Mouse (Mus musculus): ENCODE data around the gene Ube2l3.

DNA sequence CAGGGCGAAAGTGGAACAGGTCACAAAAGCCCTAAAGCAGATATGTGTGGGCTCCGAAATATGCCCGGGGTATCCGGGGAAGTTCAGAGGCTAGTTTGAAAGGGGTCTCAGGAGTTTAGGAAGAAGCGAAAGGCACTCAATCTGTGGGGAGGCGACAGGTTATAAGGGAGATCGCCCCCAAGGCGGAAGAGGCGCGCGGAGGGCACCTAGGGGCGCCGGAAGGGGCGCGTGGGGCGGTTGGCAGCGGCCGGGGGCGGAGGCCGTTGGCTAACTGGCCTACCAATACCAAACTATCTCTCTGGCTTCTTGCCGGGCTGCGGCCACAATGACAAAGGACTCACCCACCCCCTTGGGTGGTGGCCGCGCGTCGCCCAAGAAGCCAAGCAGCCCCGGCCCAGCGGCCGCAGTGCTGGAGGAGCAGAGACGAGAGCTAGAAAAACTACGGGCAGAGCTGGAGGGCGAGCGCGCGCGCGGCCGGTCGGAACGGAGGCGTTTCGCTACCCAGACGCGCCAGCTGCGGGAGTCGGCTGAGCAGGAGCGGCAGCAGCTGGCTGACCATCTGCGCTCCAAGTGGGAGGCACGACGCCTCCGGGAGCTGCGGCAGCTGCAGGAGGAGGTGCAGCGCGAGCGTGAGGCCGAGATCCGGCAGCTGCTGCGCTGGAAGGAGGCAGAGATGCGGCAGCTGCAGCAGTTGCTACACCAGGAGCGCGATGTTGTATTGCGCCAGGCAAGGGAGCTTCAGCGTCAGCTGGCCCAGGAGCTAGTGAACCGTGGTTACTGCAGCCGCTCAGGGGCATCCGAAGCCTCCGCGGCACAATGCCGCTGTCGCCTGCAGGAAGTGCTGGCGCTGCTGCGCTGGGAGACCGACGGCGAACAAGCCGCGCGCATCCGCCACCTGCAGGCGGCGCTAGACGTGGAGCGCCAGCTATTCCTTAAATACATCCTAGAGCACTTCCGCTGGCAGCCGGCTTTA lies 6.2 kb upstream of the Ube2l3 start, which contains the start of gene Rimbp3:
- peak; percentile 53 to 58 for TF ChIP-seq POLR2A (IDR thresholded peaks at IDR 0.05; ENCODE audit: control insufficient read depth in 1 of 2, insufficient read depth in 1 of 2, low read depth in 1 of 2, low read length in 2 of 2, poor library complexity in 1 of 2)
- TF ChIP-seq EP300 (IDR thresholded peaks at IDR 0.05; ENCODE audit: low read depth in 1 of 2, low read length in 2 of 2), result 0 out of 4 replicates have a peak, but pooled peaks have one; percentile 25 to 37
- TF ChIP-seq TCF12 (IDR thresholded peaks at IDR 0.05; ENCODE audit: low read depth, low read length), result peak; percentile 45; the same call in 1 of the 2 replicates
